Mouse (Mus musculus): ENCODE results near the gene Usp35. TPM values are rescaled to one million over a fixed set of nuclear protein-coding genes. Genes with fewer than 3 reads are reported as not detected.

Usp35 gene
- total and polyA plus RNA-seq, 3 experiments = 0.58 to 2.2 TPM; not detected in 1

GRCm38 (mm10) chr7:97340907-97341849, 9.4 kb upstream of the Usp35 start:
- Histone ChIP-seq H3K79me2 (ENCODE audit: control insufficient read depth, insufficient read depth, low read length, poor library complexity) (no peaks in the 10 kb centered on the region), H3K9me3 (replicated peaks; ENCODE audit: insufficient read depth, low read length) (no peaks in the 10 kb centered on the region), H3K9ac (ENCODE audit: control insufficient read depth, low read depth, low read length, poor library complexity, severe bottlenecking) (peak overlapping the region; percentile 25; the same call in 1 of the 2 replicates), H3K36me3 (ENCODE audit: control insufficient read depth in 1 of 2, insufficient read depth in 2 of 2, low read length in 2 of 2) (peaks cover 0 to 22% of the 10 kb centered on the region in 2 experiments; a peak in 2 of 4 replicates), H3K4me3 (ENCODE audit: control insufficient read depth in 1 of 2, insufficient read depth in 1 of 2, low read depth in 2 of 2, low read length in 2 of 2) (peak overlapping the region; percentile 17 to 46; a peak in 3 of 4 replicates), H3K27ac (ENCODE audit: control insufficient read depth, low read depth, low read length) (peak overlapping the region; percentile 79), H3K4me1 (ENCODE audit: control insufficient read depth in 1 of 2, insufficient read depth in 2 of 2, low read length in 2 of 2) (peaks cover 17 to 32% of the 10 kb centered on the region in 2 experiments), H3K27me3 (ENCODE audit: control insufficient read depth in 1 of 2, insufficient read depth in 2 of 2, low read length in 2 of 2) (no peaks in the 10 kb centered on the region)
- 0 out of 2 replicates have a peak, but pooled peaks have one; percentile 43 for TF ChIP-seq MYC (IDR thresholded peaks at IDR 0.05; ENCODE audit: low read depth, low read length)
- no peak for TF ChIP-seq USF1 (IDR thresholded peaks at IDR 0.05; ENCODE audit: low read depth, low read length)
- TF ChIP-seq TBP (IDR thresholded peaks at IDR 0.05; ENCODE audit: low read depth, low read length) = no peak
- no peak for TF ChIP-seq NRF1 (IDR thresholded peaks at IDR 0.05; ENCODE audit: insufficient read depth, low read depth, low read length, poor library complexity, severe bottlenecking)
- TF ChIP-seq MAFK (IDR thresholded peaks at IDR 0.05; ENCODE audit: borderline replicate concordance, low read depth, low read length) = no peak
- TF ChIP-seq ZNF384 (IDR thresholded peaks at IDR 0.05; ENCODE audit: low read depth, low read length) = no peak
- no peak for TF ChIP-seq E2F4 (IDR thresholded peaks at IDR 0.05; ENCODE audit: borderline replicate concordance, low read depth, low read length)
- TF ChIP-seq KAT2A (conservative IDR thresholded peaks at IDR 0.05; ENCODE audit: low read depth, low read length) = no peak
- no peak for TF ChIP-seq ZC3H11A (IDR thresholded peaks at IDR 0.05; ENCODE audit: low read depth, low read length)
- TF ChIP-seq BHLHE40 (IDR thresholded peaks at IDR 0.05; ENCODE audit: borderline replicate concordance, low read depth, low read length) = 0 out of 2 replicates have a peak, but pooled peaks have one; percentile 19
- peak; percentile 91 for TF ChIP-seq ZKSCAN1 (IDR thresholded peaks at IDR 0.05; ENCODE audit: low read depth, low read length)
- no peak for TF ChIP-seq ZMIZ1 (IDR thresholded peaks at IDR 0.05; ENCODE audit: low read depth, low read length)
- TF ChIP-seq POLR2AphosphoS2 (IDR thresholded peaks at IDR 0.05; ENCODE audit: low read length) = no peak
- peak; percentile 17; the same call in 1 of the 2 replicates for TF ChIP-seq SIN3A (IDR thresholded peaks at IDR 0.05; ENCODE audit: low read length)
- TF ChIP-seq TCF12 (IDR thresholded peaks at IDR 0.05; ENCODE audit: low read depth, low read length) = peak; percentile 88
- peak; percentile 22; the same call in 1 of the 2 replicates for TF ChIP-seq MAX (IDR thresholded peaks at IDR 0.05; ENCODE audit: low read length)
- 0 out of 2 replicates have a peak, but pooled peaks have one; percentile 48 for TF ChIP-seq MXI1 (IDR thresholded peaks at IDR 0.05; ENCODE audit: low read depth, low read length)
- TF ChIP-seq GABPA (IDR thresholded peaks at IDR 0.05; ENCODE audit: low read depth, low read length) = no peak
- TF ChIP-seq ETS1 (IDR thresholded peaks at IDR 0.05; ENCODE audit: low read depth, low read length) = peak; percentile 65
- TF ChIP-seq ELF1 (IDR thresholded peaks at IDR 0.05; ENCODE audit: low read depth, low read length) = no peak
- TF ChIP-seq EP300 (IDR thresholded peaks at IDR 0.05; ENCODE audit: low read depth in 1 of 2, low read length in 2 of 2) = peak; percentile 73 to 77
- TF ChIP-seq JUND (IDR thresholded peaks at IDR 0.05; ENCODE audit: low read depth, low read length) = no peak
- no peak; the same call in 1 of the 2 replicates for TF ChIP-seq NELFE (IDR thresholded peaks at IDR 0.05; ENCODE audit: low read depth, low read length)
- TF ChIP-seq MEF2A (IDR thresholded peaks at IDR 0.05; ENCODE audit: extremely low read depth, insufficient replicate concordance, low read depth, low read length, poor library complexity, severe bottlenecking) = 0 out of 2 replicates have a peak, but pooled peaks have one; percentile 24
- peak; percentile 94 for TF ChIP-seq RCOR1 (IDR thresholded peaks at IDR 0.05; ENCODE audit: low read depth, low read length)
- TF ChIP-seq CHD1 (IDR thresholded peaks at IDR 0.05; ENCODE audit: low read depth, low read length) = no peak
- TF ChIP-seq GATA1 (IDR thresholded peaks at IDR 0.05; ENCODE audit: low read depth, low read length) = peak; percentile 86
- no peak for TF ChIP-seq SMC3 (IDR thresholded peaks at IDR 0.05; ENCODE audit: low read depth, low read length)
- TF ChIP-seq CTCF (IDR thresholded peaks at IDR 0.05 in 2 of 3, conservative IDR thresholded peaks at IDR 0.05 in 1 of 3; ENCODE audit: control insufficient read depth in 1 of 3, insufficient read depth in 1 of 3, low read depth in 2 of 3, low read length in 3 of 3, poor library complexity in 1 of 3, severe bottlenecking in 1 of 3) = no peak
- TF ChIP-seq POLR2AphosphoS5 (IDR thresholded peaks at IDR 0.05; ENCODE audit: borderline replicate concordance, low read depth, low read length) = no peak
- TF ChIP-seq POLR2A (IDR thresholded peaks at IDR 0.05; ENCODE audit: control insufficient read depth in 1 of 2, insufficient read depth in 1 of 2, low read depth in 1 of 2, low read length in 2 of 2, poor library complexity in 1 of 2) = no peak
- peak; percentile 88 for TF ChIP-seq TAL1 (IDR thresholded peaks at IDR 0.05; ENCODE audit: low read length)
- no peak for TF ChIP-seq USF2 (IDR thresholded peaks at IDR 0.05; ENCODE audit: borderline replicate concordance in 1 of 2, insufficient read depth in 1 of 2, low read depth in 1 of 2, low read length in 2 of 2)
- peak; percentile 87 for DNase-seq (ENCODE audit: low read depth, low spot score)
